Mouse (Mus musculus): ENCODE results near the gene Lypd5. TPM values are rescaled to one million over a fixed set of nuclear protein-coding genes. Genes with fewer than 3 reads are reported as not detected.
A peak's percentile ranks its signal among the peaks of the same experiment; 100 is the strongest.

Gene Lypd5
- polyA plus RNA-seq, 1 experiment from 2014 or later: not detected

DNA sequence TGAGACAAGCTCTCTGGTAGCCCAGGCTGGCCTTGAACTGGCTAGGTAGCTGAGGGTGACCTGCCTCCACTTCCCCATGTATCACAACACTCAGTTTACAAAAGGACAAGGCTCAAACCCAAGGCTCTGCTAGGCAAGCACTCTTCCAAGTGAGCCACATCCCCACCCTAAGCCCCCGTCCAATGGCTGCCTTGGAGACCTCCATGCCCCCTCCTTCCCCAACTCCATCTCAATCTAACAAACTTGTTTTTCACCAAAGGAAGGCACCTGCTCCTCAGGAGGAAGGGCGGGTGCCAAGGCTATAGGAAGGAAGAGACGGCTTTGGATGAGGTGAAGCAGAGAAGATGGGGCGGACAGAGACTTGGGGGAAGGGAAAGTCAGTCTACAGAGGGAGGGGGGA is 23.8 kb downstream of the Lypd5 start:
- H3K27ac ChIP-seq (replicated peaks): peak overlapping the region; percentile 98
- no peaks in the 10 kb centered on the region for H3K9me3 ChIP-seq (replicated peaks)
- H3K4me2 ChIP-seq: peak overlapping the region; percentile 92
- 18% methylated on average over 4 of the region's 4 CpGs for WGBS (ENCODE audit: insufficient replicate concordance)
- no peaks in the 10 kb centered on the region for H3K27me3 ChIP-seq
- peak overlapping the region; percentile 100 for H3K9ac ChIP-seq
- peak overlapping the region; percentile 86 for H3K4me3 ChIP-seq (replicated peaks)
- peaks cover 42% of the 10 kb centered on the region for H3K36me3 ChIP-seq (replicated peaks)
- no peak for ATAC-seq (ENCODE audit: insufficient read depth)
- peaks cover 80% of the 10 kb centered on the region for H3K4me1 ChIP-seq (replicated peaks)

DNA sequence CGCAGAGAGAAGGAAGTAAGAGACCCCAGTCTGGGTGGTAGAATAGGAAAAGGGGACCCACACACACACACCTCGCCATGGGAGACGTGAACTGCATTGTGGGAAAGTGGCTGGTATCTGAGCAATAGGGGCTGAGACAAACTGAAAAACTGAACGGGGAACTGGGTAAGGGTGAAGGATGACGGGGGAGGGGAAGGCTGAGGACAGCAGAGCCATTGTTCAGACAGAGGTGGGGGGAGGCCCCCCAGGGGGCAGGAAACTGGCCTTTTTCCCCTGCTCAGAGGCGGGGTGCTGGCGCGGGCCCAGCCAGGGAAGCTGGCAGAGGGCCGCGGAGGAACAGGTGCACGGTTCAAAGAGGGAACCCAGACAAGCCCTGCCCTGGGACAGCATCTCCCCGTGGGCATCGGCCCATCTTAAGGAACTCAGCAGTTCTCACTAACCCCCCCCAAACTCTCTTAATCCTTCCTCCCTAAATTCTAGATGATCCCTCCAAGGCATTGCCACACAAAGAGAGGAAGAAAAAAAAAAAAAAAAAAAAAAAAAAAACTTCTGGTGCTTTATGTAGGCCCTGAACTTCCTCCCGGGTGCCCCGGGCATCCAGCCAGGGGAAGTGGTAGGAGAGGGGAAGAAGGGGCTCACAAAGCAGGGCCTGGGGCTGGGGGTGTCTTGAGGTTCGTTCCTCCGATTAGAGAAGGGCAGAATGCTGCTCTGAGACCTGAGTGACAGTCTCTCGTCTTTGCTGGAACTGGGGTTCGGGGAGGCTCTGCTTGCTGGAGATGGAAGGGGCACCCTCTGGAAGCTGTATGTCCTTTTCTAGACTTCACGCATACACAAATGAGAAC is 24.8 kb downstream of the Lypd5 start:
- H3K27me3 ChIP-seq: no peaks in the 10 kb centered on the region
- peak overlapping the region; percentile 86 for H3K4me3 ChIP-seq (replicated peaks)
- H3K27ac ChIP-seq (replicated peaks): peak overlapping the region; percentile 98
- ATAC-seq (ENCODE audit: insufficient read depth): no peak
- H3K4me2 ChIP-seq: peak overlapping the region; percentile 92
- 13% methylated on average over 20 of the region's 20 CpGs for WGBS (ENCODE audit: insufficient replicate concordance)
- H3K36me3 ChIP-seq (replicated peaks): peaks cover 52% of the 10 kb centered on the region
- peaks cover 80% of the 10 kb centered on the region for H3K4me1 ChIP-seq (replicated peaks)
- no peaks in the 10 kb centered on the region for H3K9me3 ChIP-seq (replicated peaks)
- H3K9ac ChIP-seq: peak overlapping the region; percentile 100

DNA sequence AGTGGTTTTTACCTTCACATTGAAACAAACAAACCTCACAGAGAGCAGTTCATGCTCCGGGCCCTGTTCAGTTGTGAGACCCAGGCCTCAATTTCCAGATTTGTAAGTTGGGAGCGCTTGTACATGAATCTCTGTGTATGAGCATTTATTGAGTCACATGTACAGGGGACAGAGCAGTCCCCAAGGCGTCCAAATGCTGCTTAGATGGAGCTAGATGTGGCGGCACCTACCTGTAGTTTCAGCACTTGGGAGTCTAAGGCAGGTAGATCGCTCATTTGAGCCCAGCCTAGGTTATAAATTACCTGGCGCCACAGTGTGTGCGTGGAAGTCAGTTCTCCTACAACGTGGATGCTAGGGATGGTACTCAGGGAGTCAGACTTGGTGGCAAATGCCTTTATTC is 27.5 kb downstream of the Lypd5 start:
- H3K27ac ChIP-seq (replicated peaks): peak overlapping the region; percentile 98
- 59% methylated on average over 8 of the region's 8 CpGs for WGBS (ENCODE audit: insufficient replicate concordance)
- peaks cover 91% of the 10 kb centered on the region for H3K4me1 ChIP-seq (replicated peaks)
- peak overlapping the region; percentile 62 for H3K4me3 ChIP-seq (replicated peaks)
- H3K4me2 ChIP-seq: peak overlapping the region; percentile 92
- H3K9me3 ChIP-seq (replicated peaks): no peaks in the 10 kb centered on the region
- peak overlapping the region; percentile 59 for H3K9ac ChIP-seq
- ATAC-seq (ENCODE audit: insufficient read depth): peak; percentile 1; the same call in 1 of the 2 replicates
- H3K27me3 ChIP-seq: no peaks in the 10 kb centered on the region
- peaks cover 79% of the 10 kb centered on the region for H3K36me3 ChIP-seq (replicated peaks)

DNA sequence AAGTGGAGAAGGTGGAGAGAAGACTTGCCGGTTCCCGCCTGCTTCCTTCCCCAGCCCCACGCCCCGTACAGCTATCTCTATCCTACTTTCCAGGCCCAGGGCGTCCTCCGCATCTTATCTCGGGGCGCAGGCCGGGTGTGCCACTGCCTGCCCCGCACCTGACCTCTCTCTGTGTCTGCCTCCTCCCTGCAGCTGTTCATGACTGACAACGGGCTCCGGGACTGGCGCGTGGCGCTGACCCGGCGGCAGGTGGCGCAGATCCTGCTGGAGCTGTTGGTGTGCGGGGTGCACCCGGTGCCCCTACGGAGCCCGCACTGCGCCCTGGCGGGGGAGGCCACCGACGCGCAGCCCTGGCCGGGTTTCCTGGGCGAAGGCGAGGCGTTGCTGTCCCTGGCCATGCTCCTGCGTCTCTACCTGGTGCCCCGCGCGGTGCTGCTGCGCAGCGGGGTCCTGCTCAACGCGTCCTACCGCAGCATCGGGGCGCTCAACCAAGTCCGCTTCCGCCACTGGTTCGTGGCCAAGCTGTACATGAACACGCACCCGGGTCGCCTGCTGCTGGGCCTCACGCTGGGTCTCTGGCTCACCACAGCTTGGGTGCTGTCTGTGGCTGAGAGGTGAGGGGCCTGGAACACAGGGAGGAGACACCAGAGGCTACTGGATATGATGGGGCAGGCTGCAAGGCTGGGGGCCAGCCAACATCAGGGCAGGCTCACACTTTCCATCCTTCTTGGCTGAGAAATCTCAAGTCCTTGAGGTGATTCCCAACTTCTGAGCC is 28.3 kb downstream of the Lypd5 start:
- Histone ChIP-seq H3K4me3 (replicated peaks) (peak overlapping the region; percentile 62), H3K36me3 (replicated peaks) (peaks cover 87% of the 10 kb centered on the region), H3K4me1 (replicated peaks) (peaks cover 99% of the 10 kb centered on the region)

DNA sequence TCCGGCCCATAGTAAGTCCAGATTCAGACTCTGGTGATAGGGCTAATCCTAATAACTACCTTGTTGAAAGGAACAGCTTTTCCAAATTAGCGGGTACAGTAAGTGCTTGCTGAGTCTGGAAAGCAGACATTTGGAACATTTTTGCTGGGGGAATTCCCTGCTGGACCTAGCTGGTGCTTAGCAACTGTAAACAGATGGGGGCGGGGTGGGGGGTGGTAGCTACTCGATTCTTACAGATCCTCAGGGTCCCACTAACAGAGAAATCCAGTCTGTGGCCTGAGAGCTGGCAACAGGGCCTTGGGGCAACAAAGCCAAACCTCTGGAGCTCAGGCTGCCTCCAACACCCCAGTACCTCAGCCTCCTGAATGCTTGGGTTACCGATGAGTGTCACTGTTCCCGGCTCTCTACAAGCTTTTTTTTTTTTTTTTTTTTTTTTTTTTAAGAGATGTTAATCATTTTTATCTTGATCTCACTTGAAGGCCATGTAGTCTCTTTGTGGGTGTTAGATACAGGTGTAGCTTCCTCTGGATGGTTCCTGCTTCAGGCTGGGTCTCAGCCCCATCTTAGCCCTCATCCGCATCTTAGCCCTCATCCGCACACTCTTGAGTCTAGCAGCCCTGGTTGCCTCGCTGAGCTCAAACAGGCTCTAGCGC is 29.2 kb downstream of the Lypd5 start:
- WGBS (ENCODE audit: insufficient replicate concordance): 67% methylated on average over 10 of the region's 10 CpGs
- peak overlapping the region; percentile 81 for H3K9ac ChIP-seq
- H3K4me3 ChIP-seq (replicated peaks): peak overlapping the region; percentile 62
- H3K27ac ChIP-seq (replicated peaks): peak overlapping the region; percentile 98
- no peaks in the 10 kb centered on the region for H3K9me3 ChIP-seq (replicated peaks)
- no peaks in the 10 kb centered on the region for H3K27me3 ChIP-seq
- peaks cover 99% of the 10 kb centered on the region for H3K4me1 ChIP-seq (replicated peaks)
- peak overlapping the region; percentile 92 for H3K4me2 ChIP-seq
- peaks cover 95% of the 10 kb centered on the region for H3K36me3 ChIP-seq (replicated peaks)
- ATAC-seq (ENCODE audit: insufficient read depth): no peak

More for the DNA sequence above, 28.3 kb downstream of the Lypd5 start:
- Histone ChIP-seq H3K4me2 (peak overlapping the region; percentile 92), H3K9me3 (replicated peaks) (no peaks in the 10 kb centered on the region), H3K27me3 (no peaks in the 10 kb centered on the region), H3K9ac (peak overlapping the region; percentile 81), H3K27ac (replicated peaks) (peak overlapping the region; percentile 98)
- ATAC-seq (ENCODE audit: insufficient read depth): peak; percentile 97
- WGBS (ENCODE audit: insufficient replicate concordance): 11% methylated on average over 49 of the region's 49 CpGs

DNA sequence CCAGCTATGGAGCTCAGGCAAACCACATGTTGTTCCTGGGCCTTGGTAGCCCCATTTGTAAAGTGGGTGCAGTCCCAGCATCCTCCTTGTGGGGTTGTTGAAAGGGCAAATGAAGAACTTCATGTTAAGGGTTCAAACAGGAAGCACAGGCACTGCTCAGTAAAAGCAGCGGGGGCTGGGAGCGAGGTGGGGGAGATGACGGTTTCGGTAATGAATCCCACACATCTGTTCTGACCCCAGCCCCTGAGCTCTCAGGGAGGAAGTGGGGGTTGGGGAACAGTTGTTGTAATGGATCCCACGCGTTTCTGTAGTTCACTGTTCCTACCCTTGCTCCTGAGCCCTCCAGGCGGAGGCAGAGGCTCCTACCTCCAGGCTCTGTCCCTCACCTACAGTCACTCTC is 30.9 kb downstream of the Lypd5 start:
- no peak for ATAC-seq (ENCODE audit: insufficient read depth)
- Histone ChIP-seq H3K36me3 (replicated peaks) (peaks cover 96% of the 10 kb centered on the region), H3K9ac (peak overlapping the region; percentile 51), H3K27ac (replicated peaks) (peak overlapping the region; percentile 98), H3K4me3 (replicated peaks) (no peak overlapping the region), H3K4me2 (peak overlapping the region; percentile 92), H3K27me3 (no peaks in the 10 kb centered on the region), H3K9me3 (replicated peaks) (no peaks in the 10 kb centered on the region), H3K4me1 (replicated peaks) (peaks cover 99% of the 10 kb centered on the region)
- 63% methylated on average over 7 of the region's 7 CpGs for WGBS (ENCODE audit: insufficient replicate concordance)

DNA sequence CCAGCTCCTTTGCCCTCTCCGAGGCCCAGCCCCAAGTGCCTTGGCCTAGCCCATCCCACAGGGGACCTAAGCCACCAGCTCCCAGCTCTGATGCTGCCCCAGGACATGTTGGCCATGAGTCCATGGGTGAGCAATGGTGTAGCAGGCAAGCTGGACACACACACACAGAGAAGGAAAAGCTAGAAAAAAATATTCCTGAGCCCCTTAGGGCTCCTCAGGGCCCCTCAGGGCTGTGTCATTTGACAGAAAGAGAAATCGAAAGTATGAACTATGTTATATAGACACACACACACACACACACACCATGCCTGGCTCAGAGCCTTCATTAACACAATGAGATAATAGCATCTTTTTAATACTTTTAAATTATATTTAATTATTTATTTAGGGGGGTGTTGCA is 31.4 kb downstream of the Lypd5 start:
- Histone ChIP-seq H3K4me1 (replicated peaks) (peaks cover 98% of the 10 kb centered on the region), H3K4me2 (peak overlapping the region; percentile 92), H3K36me3 (replicated peaks) (peaks cover 96% of the 10 kb centered on the region), H3K9ac (peak overlapping the region; percentile 6; the same call in 1 of the 2 replicates), H3K27ac (replicated peaks) (peak overlapping the region; percentile 98), H3K27me3 (no peaks in the 10 kb centered on the region), H3K9me3 (replicated peaks) (no peaks in the 10 kb centered on the region), H3K4me3 (replicated peaks) (no peak overlapping the region)
- no peak for ATAC-seq (ENCODE audit: insufficient read depth)
- WGBS (ENCODE audit: insufficient replicate concordance): 71% methylated on average over 2 of the region's 2 CpGs

DNA sequence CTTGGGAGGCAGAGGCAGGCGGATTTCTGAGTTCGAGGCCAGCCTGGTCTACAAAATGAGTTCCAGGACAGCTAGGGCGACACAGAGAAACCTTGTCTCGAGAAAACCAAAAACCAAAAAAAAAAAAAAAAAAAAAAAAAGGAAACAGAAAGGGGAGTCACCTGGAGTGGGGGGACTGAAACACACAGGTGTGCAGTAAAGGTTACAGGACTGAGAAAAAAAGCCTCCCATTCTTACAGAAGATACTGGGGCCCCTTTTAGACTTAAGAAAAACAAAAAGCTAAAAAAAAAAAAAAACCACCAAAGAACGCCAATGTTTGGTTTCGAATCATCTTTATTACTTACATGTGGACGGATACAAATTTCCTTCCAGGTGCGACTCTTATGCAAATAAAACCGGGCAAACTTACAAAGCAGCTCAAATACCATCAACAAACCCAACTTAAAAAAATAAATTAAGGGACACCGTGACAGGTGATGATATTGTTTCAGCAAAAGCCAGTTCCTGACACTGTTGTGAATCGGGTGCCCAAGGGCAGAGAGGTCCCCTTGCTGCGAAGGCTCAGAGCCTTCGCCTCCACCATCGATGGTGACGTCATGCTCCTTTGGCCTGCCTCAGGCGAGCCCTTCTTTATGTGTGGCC is 33.9 kb downstream of the Lypd5 start:
- Histone ChIP-seq H3K9me3 (replicated peaks) (no peaks in the 10 kb centered on the region), H3K4me1 (replicated peaks) (peaks cover 99% of the 10 kb centered on the region), H3K4me3 (replicated peaks) (no peak overlapping the region), H3K27me3 (no peaks in the 10 kb centered on the region), H3K27ac (replicated peaks) (peak overlapping the region; percentile 98), H3K4me2 (peak overlapping the region; percentile 28; the same call in 1 of the 2 replicates), H3K9ac (peak overlapping the region; percentile 39; the same call in 1 of the 2 replicates), H3K36me3 (replicated peaks) (peaks cover 95% of the 10 kb centered on the region)
- no peak for ATAC-seq (ENCODE audit: insufficient read depth)
- 81% methylated on average over 16 of the region's 16 CpGs for WGBS (ENCODE audit: insufficient replicate concordance)

DNA sequence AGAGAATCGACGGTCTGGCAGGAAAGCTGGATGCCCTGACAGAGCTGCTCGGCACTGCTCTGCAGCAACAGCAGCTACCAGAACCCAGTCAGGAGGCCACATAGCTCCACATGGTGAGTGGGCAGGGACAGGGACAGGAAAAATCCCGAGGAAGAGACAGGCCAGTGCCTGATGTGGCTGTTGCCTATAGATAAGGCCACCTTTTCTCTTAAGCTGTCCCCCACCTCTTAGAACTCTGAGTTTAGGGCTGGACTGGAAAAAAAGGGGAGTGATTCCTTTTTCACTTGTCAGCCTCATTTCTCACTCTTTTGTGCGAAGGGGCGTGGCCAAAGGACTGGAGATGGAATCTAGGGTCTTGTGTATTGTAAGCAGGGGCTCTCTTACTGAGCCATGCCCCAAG is 35.1 kb downstream of the Lypd5 start:
- peak overlapping the region; percentile 28 for H3K4me2 ChIP-seq
- H3K27ac ChIP-seq (replicated peaks): peak overlapping the region; percentile 98
- peak; percentile 67 for ATAC-seq (ENCODE audit: insufficient read depth)
- 28% methylated on average over 6 of the region's 6 CpGs for WGBS (ENCODE audit: insufficient replicate concordance)
- H3K9ac ChIP-seq: peak overlapping the region; percentile 39
- peaks cover 91% of the 10 kb centered on the region for H3K4me1 ChIP-seq (replicated peaks)
- no peaks in the 10 kb centered on the region for H3K27me3 ChIP-seq
- no peak overlapping the region for H3K4me3 ChIP-seq (replicated peaks)
- H3K36me3 ChIP-seq (replicated peaks): peaks cover 83% of the 10 kb centered on the region
- H3K9me3 ChIP-seq (replicated peaks): no peaks in the 10 kb centered on the region

DNA sequence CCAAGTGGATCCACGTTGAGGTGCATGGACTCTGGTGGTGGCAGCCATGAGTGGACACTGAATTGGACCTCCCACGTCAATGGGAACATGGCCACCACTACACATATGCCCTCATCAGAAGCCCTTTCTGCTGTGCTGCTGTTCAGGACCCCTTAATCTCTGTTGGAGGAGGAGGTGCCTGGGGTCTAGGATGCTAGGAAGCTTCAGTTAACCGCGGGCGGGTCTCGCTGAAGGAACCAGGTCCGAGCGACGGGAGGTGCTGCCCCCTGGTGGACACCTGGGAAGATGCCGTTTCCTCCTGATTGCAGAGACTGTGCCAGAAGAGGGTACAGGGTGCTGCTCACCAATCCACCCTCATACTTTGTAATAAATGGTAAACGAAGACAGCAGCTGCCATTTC is 35.8 kb downstream of the Lypd5 start:
- Histone ChIP-seq H3K9me3 (replicated peaks) (no peaks in the 10 kb centered on the region), H3K4me3 (replicated peaks) (no peak overlapping the region), H3K27ac (replicated peaks) (peak overlapping the region; percentile 98), H3K4me1 (replicated peaks) (peaks cover 91% of the 10 kb centered on the region), H3K36me3 (replicated peaks) (peaks cover 75% of the 10 kb centered on the region), H3K4me2 (peak overlapping the region; percentile 10; the same call in 1 of the 2 replicates), H3K9ac (no peak overlapping the region; the same call in 1 of the 2 replicates), H3K27me3 (no peaks in the 10 kb centered on the region)
- WGBS (ENCODE audit: insufficient replicate concordance): 15% methylated on average over 11 of the region's 11 CpGs
- no peak for ATAC-seq (ENCODE audit: insufficient read depth)

Measured in liver, embryonic 15.5 days (tissue).